Mouse (Mus musculus): Measurements from ENCODE around the gene Olfr1192-ps1. TPM values are rescaled to one million over a fixed set of nuclear protein-coding genes. Genes with fewer than 3 reads are reported as not detected.
"Not testable (repeated sequence)": the region's sequence is repeated elsewhere in the genome, so short reads cannot be mapped to it uniquely, and the experiment has no call there.

Olfr1192-ps1 gene
- polyA plus RNA-seq (2012; rRNA removed), result not detected in 2 replicates

DNA sequence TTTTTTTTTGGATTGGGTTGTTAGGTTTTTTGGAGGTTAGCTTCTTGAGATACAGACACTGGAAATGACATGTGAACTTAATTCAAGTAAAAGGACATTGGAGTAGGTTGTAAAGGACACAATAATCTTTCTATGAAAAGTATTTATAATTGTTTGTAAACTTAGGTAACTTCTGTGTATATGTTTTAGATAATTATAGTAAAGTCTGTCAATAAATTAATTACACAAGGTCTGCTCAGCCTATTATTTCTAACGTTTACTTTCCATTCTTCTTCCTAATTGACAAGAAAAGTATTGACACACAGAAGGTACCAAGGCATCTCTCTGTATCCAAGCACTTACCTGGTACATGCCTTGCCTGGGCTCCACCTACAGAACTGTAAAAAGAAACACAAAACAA is at the start of gene Olfr1192-ps1:
Gene Olfr1192-ps1, plus strand, starts transcription at position 301 of the 400 bp plus-strand sequence.
- H3K27me3 ChIP-seq (replicated peaks; ENCODE audit: control insufficient read depth, insufficient read depth, low read length), result no peaks in the 10 kb centered on the region
- no peak within 1 kb of the TSS for H3K27ac ChIP-seq (ENCODE audit: insufficient read depth, low read depth, low read length)
- no peak within 1 kb of the TSS for H3K4me3 ChIP-seq (ENCODE audit: insufficient read depth, low read depth, low read length)
- no peaks in the 10 kb centered on the region for H3K4me1 ChIP-seq (ENCODE audit: control insufficient read depth, insufficient read depth, low read length)
- DNase-seq, result no peak
- no peak for TF ChIP-seq CTCF (conservative IDR thresholded peaks at IDR 0.05; ENCODE audit: insufficient read depth, insufficient read length, low read depth, low read length)
- TF ChIP-seq POLR2A (IDR thresholded peaks at IDR 0.05; ENCODE audit: low read depth, low read length), result no peak
- no peaks in the 10 kb centered on the region for H3K36me3 ChIP-seq (ENCODE audit: control insufficient read depth, insufficient read depth, low read length)
- WGBS, result 32% methylated on average over 1 of the region's 1 CpGs

DNA sequence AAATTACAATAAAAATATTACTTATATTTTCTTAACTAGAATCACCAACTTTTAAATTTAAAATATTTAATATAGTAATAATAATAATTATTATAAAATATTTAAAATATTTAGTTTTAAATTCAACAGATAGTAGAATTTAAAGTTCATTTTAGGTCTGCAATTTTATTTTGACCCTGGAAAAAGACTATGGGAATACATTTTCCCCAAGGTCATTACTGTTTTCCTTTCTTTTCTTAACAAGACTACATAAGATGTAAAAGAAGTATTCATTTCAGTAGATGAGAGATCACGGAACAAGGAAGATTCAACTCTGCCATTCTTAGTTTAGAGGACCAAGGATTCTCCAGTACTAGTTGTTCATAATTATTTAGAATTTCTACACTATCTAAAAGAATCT is 8.1 kb upstream of the Olfr1192-ps1 start, which contains the start of gene Olfr1191-ps1:
Gene Olfr1191-ps1, plus strand, starts transcription at position 301 of the 400 bp plus-strand sequence.
- H3K4me3 ChIP-seq (ENCODE audit: insufficient read depth, low read depth, low read length); H3K4me1 ChIP-seq (ENCODE audit: control insufficient read depth, insufficient read depth, low read length); H3K36me3 ChIP-seq (ENCODE audit: control insufficient read depth, insufficient read depth, low read length); DNase-seq; H3K27ac ChIP-seq (ENCODE audit: insufficient read depth, low read depth, low read length); H3K27me3 ChIP-seq (replicated peaks; ENCODE audit: control insufficient read depth, insufficient read depth, low read length): not testable (repeated sequence)
- WGBS, result 84% methylated on average over 1 of the region's 1 CpGs

DNA sequence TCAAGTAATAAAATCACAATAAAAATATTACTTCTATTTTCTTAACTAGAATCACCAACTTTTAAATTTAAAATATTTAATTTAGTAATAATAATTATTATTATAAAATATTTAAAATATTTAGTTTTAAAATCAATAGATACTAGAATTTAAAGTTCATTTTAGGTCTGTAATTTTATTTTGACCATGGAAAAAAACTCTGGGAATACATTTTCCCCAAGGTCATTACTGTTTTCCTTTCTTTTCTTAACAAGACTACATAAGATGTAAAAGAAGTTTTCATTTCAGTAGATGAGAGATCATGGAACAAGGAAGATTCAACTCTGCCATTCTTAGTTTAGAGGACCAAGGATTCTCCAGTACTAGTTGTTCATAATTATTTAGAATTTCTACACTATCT is 27.0 kb downstream of the Olfr1192-ps1 start, which contains the start of gene Olfr1193:
Gene Olfr1193, plus strand, starts transcription at position 301 of the 400 bp plus-strand sequence.
- H3K36me3 ChIP-seq (ENCODE audit: control insufficient read depth, insufficient read depth, low read length), result not testable (repeated sequence)

DNA sequence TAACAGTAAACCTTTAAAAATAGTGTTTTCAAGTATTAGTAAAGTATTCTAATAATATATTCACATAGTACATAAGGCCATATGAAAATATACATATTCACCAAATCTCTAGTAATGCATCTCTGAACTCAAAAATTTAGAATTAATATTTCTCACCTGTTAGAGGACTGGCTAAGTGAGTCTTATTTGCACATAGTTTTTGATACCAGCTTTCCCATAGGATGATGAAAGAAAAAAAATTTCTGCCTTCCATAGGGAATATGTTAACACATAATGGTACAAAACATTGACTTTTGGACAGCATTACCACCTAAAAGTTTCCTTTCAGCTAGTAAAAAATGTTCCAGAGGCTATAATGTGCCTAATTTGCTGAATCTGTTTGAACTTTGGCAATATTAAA is 40.8 kb downstream of the Olfr1192-ps1 start, which contains the start of gene Olfr1195:
Gene Olfr1195, minus strand, starts transcription at position 101 of the 400 bp plus-strand sequence.
- Histone ChIP-seq H3K36me3 (ENCODE audit: control insufficient read depth, insufficient read depth, low read length) (no peaks in the 10 kb centered on the region), H3K4me1 (ENCODE audit: control insufficient read depth, insufficient read depth, low read length) (no peaks in the 10 kb centered on the region), H3K27ac (ENCODE audit: insufficient read depth, low read depth, low read length) (no peak within 1 kb of the TSS), H3K4me3 (ENCODE audit: insufficient read depth, low read depth, low read length) (no peak within 1 kb of the TSS), H3K27me3 (replicated peaks; ENCODE audit: control insufficient read depth, insufficient read depth, low read length) (no peaks in the 10 kb centered on the region)
- TF ChIP-seq CTCF (conservative IDR thresholded peaks at IDR 0.05; ENCODE audit: insufficient read depth, insufficient read length, low read depth, low read length) (no peak), POLR2A (IDR thresholded peaks at IDR 0.05; ENCODE audit: low read depth, low read length) (no peak)
- no peak for DNase-seq

More for the DNA sequence above, 27.0 kb downstream of the Olfr1192-ps1 start, which contains the start of gene Olfr1193:
- H3K27me3 ChIP-seq (replicated peaks; ENCODE audit: control insufficient read depth, insufficient read depth, low read length); H3K4me3 ChIP-seq (ENCODE audit: insufficient read depth, low read depth, low read length); H3K4me1 ChIP-seq (ENCODE audit: control insufficient read depth, insufficient read depth, low read length); DNase-seq; H3K27ac ChIP-seq (ENCODE audit: insufficient read depth, low read depth, low read length): not testable (repeated sequence)

DNA sequence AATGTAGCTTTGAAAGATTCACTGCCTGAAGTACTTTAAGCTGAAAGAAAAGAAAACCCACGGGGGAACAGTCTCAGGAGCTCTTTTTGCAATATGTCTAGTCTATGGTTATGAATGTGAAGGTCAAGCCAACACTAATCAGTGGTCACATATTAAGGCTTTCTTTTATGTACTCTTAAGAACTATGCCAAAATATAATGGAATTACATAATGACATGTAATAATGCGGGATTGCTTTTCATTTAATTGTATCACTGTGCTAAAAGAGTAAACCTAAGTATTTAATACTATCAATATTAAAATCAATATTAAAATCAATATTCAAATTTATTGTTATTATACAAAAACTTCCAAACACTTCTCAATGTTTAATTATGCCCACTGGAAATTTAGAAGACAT is 56.2 kb downstream of the Olfr1192-ps1 start, which contains the start of gene Olfr1196:
Gene Olfr1196, minus strand, starts transcription at position 101 of the 400 bp plus-strand sequence.
- no peak for TF ChIP-seq POLR2A (IDR thresholded peaks at IDR 0.05; ENCODE audit: low read depth, low read length)
- no peak for TF ChIP-seq CTCF (conservative IDR thresholded peaks at IDR 0.05; ENCODE audit: insufficient read depth, insufficient read length, low read depth, low read length)
- 76% methylated on average over 2 of the region's 2 CpGs for WGBS
- DNase-seq, result no peak
- H3K36me3 ChIP-seq (ENCODE audit: control insufficient read depth, insufficient read depth, low read length), result no peaks in the 10 kb centered on the region
- no peak within 1 kb of the TSS for H3K27ac ChIP-seq (ENCODE audit: insufficient read depth, low read depth, low read length)
- H3K4me1 ChIP-seq (ENCODE audit: control insufficient read depth, insufficient read depth, low read length), result no peaks in the 10 kb centered on the region
- no peak within 1 kb of the TSS for H3K4me3 ChIP-seq (ENCODE audit: insufficient read depth, low read depth, low read length)
- H3K27me3 ChIP-seq (replicated peaks; ENCODE audit: control insufficient read depth, insufficient read depth, low read length), result no peaks in the 10 kb centered on the region

Other genes with a start within 250 kb of the Olfr1192-ps1 start
- not detected in 2 replicates for gene Olfr1179, start 242.1 kb upstream of the Olfr1192-ps1 start, polyA plus RNA-seq (2012; rRNA removed)
- gene Olfr1180, start 229.4 kb upstream of the Olfr1192-ps1 start, polyA plus RNA-seq (2012; rRNA removed), result not detected in 2 replicates
- gene Olfr1181, start 222.3 kb upstream of the Olfr1192-ps1 start, polyA plus RNA-seq (2012; rRNA removed), result not detected in 2 replicates
- not detected in 2 replicates for gene Gm13757, start 199.4 kb upstream of the Olfr1192-ps1 start, polyA plus RNA-seq (2012; rRNA removed)
- not detected in 2 replicates for gene Olfr1183, start 193.6 kb upstream of the Olfr1192-ps1 start, polyA plus RNA-seq (2012; rRNA removed)
- not detected in 2 replicates for gene Olfr1184, start 164.9 kb upstream of the Olfr1192-ps1 start, polyA plus RNA-seq (2012; rRNA removed)
- not detected in 2 replicates for gene Olfr1185-ps1, start 155.2 kb upstream of the Olfr1192-ps1 start, polyA plus RNA-seq (2012; rRNA removed)
- not detected in 2 replicates for gene Olfr1186, start 130.0 kb upstream of the Olfr1192-ps1 start, polyA plus RNA-seq (2012; rRNA removed)
- gene Olfr1188, start 91.6 kb upstream of the Olfr1192-ps1 start, polyA plus RNA-seq (2012; rRNA removed), result not detected in 2 replicates
- gene Olfr1189, start 62.1 kb upstream of the Olfr1192-ps1 start, polyA plus RNA-seq (2012; rRNA removed), result not detected in 2 replicates
- gene Olfr1191-ps1, start 8.0 kb upstream of the Olfr1192-ps1 start, polyA plus RNA-seq (2012; rRNA removed), result not detected in 2 replicates
- gene Olfr1193, start 27.1 kb downstream of the Olfr1192-ps1 start, polyA plus RNA-seq (2012; rRNA removed), result not detected in 2 replicates
- gene Olfr1195, start 40.7 kb downstream of the Olfr1192-ps1 start, polyA plus RNA-seq (2012; rRNA removed), result not detected in 2 replicates
- not detected in 2 replicates for gene Olfr1196, start 56.1 kb downstream of the Olfr1192-ps1 start, polyA plus RNA-seq (2012; rRNA removed)
- not detected in 2 replicates for gene Olfr1197, start 83.9 kb downstream of the Olfr1192-ps1 start, polyA plus RNA-seq (2012; rRNA removed)
- not detected in 2 replicates for gene Olfr1198, start 102.9 kb downstream of the Olfr1192-ps1 start, polyA plus RNA-seq (2012; rRNA removed)
- not detected in 2 replicates for gene Olfr1199, start 112.0 kb downstream of the Olfr1192-ps1 start, polyA plus RNA-seq (2012; rRNA removed)
- gene Olfr1200, start 122.0 kb downstream of the Olfr1192-ps1 start, polyA plus RNA-seq (2012; rRNA removed), result not detected in 2 replicates
- not detected in 2 replicates for gene Olfr1201, start 144.5 kb downstream of the Olfr1192-ps1 start, polyA plus RNA-seq (2012; rRNA removed)
- gene Olfr1202, start 166.0 kb downstream of the Olfr1192-ps1 start, polyA plus RNA-seq (2012; rRNA removed), result not detected in 2 replicates
- gene Olfr1205, start 181.2 kb downstream of the Olfr1192-ps1 start, polyA plus RNA-seq (2012; rRNA removed), result not detected in 2 replicates
- not detected in 2 replicates for gene Olfr1204, start 200.8 kb downstream of the Olfr1192-ps1 start, polyA plus RNA-seq (2012; rRNA removed)
- gene Olfr1206, start 214.7 kb downstream of the Olfr1192-ps1 start, polyA plus RNA-seq (2012; rRNA removed), result not detected in 2 replicates

Measured in kidney, adult 2 months (tissue).